Mouse (Mus musculus): ENCODE results near the gene Wwox. TPM values are rescaled to one million over a fixed set of nuclear protein-coding genes. Genes with fewer than 3 reads are reported as not detected.
A peak's percentile ranks its signal among the peaks of the same experiment; 100 is the strongest.

The Wwox gene
- polyA plus RNA-seq, 1 experiment from 2014 or later = 13.3 TPM

GRCm38 (mm10) chr8:115185431-115185964 is 746.0 kb downstream of the Wwox start:
- no peak overlapping the region for H3K27ac ChIP-seq (ENCODE audit: low read length)
- no peak overlapping the region for H3K4me3 ChIP-seq (ENCODE audit: low read depth, low read length)
- H3K9me3 ChIP-seq (replicated peaks; ENCODE audit: control insufficient read depth, low read length, poor library complexity, severe bottlenecking) = no peaks in the 10 kb centered on the region
- H3K27me3 ChIP-seq (ENCODE audit: control insufficient read depth, insufficient read depth, low read depth, low read length) = no peaks in the 10 kb centered on the region
- WGBS = 73% methylated on average over 6 of the region's 6 CpGs
- no peak overlapping the region for H3K9ac ChIP-seq (ENCODE audit: low read depth, low read length)
- no peak for ATAC-seq
- H3K4me1 ChIP-seq (ENCODE audit: control insufficient read depth, insufficient read depth, low read length) = 0 out of 2 replicates have a peak, but pooled peaks cover 2% of the 10 kb centered on the region
- H3K36me3 ChIP-seq (ENCODE audit: control insufficient read depth, insufficient read depth, low read length) = no peaks in the 10 kb centered on the region
- H3K4me2 ChIP-seq (ENCODE audit: low read length) = no peak overlapping the region

GRCm38 (mm10) chr8:115186121-115186811 is 746.8 kb downstream of the Wwox start:
- Histone ChIP-seq H3K4me2 (ENCODE audit: low read length) (no peak overlapping the region), H3K4me3 (ENCODE audit: low read depth, low read length) (no peak overlapping the region), H3K4me1 (ENCODE audit: control insufficient read depth, insufficient read depth, low read length) (0 out of 2 replicates have a peak, but pooled peaks cover 2% of the 10 kb centered on the region), H3K27ac (ENCODE audit: low read length) (no peak overlapping the region), H3K9ac (ENCODE audit: low read depth, low read length) (no peak overlapping the region), H3K36me3 (ENCODE audit: control insufficient read depth, insufficient read depth, low read length) (no peaks in the 10 kb centered on the region), H3K27me3 (ENCODE audit: control insufficient read depth, insufficient read depth, low read depth, low read length) (no peaks in the 10 kb centered on the region), H3K9me3 (replicated peaks; ENCODE audit: control insufficient read depth, low read length, poor library complexity, severe bottlenecking) (no peaks in the 10 kb centered on the region)
- WGBS = 76% methylated on average over 13 of the region's 13 CpGs
- ATAC-seq = no peak

- H3K9me3 ChIP-seq (replicated peaks; ENCODE audit: control insufficient read depth, low read length, poor library complexity, severe bottlenecking) = no peaks in the 10 kb centered on the region
- WGBS = 16% methylated on average over 2 of the region's 2 CpGs
- no peak overlapping the region for H3K4me2 ChIP-seq (ENCODE audit: low read length)
- no peak overlapping the region for H3K9ac ChIP-seq (ENCODE audit: low read depth, low read length)
- no peaks in the 10 kb centered on the region for H3K36me3 ChIP-seq (ENCODE audit: control insufficient read depth, insufficient read depth, low read length)
- H3K4me1 ChIP-seq (ENCODE audit: control insufficient read depth, insufficient read depth, low read length) = 0 out of 2 replicates have a peak, but pooled peaks cover 2% of the 10 kb centered on the region
- no peaks in the 10 kb centered on the region for H3K27me3 ChIP-seq (ENCODE audit: control insufficient read depth, insufficient read depth, low read depth, low read length)
- H3K27ac ChIP-seq (ENCODE audit: low read length) = no peak overlapping the region
- no peak for ATAC-seq
- H3K4me3 ChIP-seq (ENCODE audit: low read depth, low read length) = no peak overlapping the region
Observed at GRCm38 (mm10) chr8:115186882-115187281, 747.4 kb downstream of the Wwox start.

- no peaks in the 10 kb centered on the region for H3K27me3 ChIP-seq (ENCODE audit: control insufficient read depth, insufficient read depth, low read depth, low read length)
- no peak overlapping the region for H3K9ac ChIP-seq (ENCODE audit: low read depth, low read length)
- no peaks in the 10 kb centered on the region for H3K9me3 ChIP-seq (replicated peaks; ENCODE audit: control insufficient read depth, low read length, poor library complexity, severe bottlenecking)
- no peak overlapping the region for H3K4me3 ChIP-seq (ENCODE audit: low read depth, low read length)
- H3K36me3 ChIP-seq (ENCODE audit: control insufficient read depth, insufficient read depth, low read length) = no peaks in the 10 kb centered on the region
- WGBS = 89% methylated on average over 4 of the region's 4 CpGs
- H3K4me1 ChIP-seq (ENCODE audit: control insufficient read depth, insufficient read depth, low read length) = 0 out of 2 replicates have a peak, but pooled peaks cover 2% of the 10 kb centered on the region
- no peak overlapping the region for H3K27ac ChIP-seq (ENCODE audit: low read length)
- ATAC-seq = no peak
- no peak overlapping the region for H3K4me2 ChIP-seq (ENCODE audit: low read length)
Observed at GRCm38 (mm10) chr8:115188446-115188845, 749.0 kb downstream of the Wwox start.

- no peaks in the 10 kb centered on the region for H3K27me3 ChIP-seq (ENCODE audit: control insufficient read depth, insufficient read depth, low read depth, low read length)
- no peaks in the 10 kb centered on the region for H3K9me3 ChIP-seq (replicated peaks; ENCODE audit: control insufficient read depth, low read length, poor library complexity, severe bottlenecking)
- no peak for ATAC-seq
- no peak overlapping the region for H3K9ac ChIP-seq (ENCODE audit: low read depth, low read length)
- no peak overlapping the region for H3K27ac ChIP-seq (ENCODE audit: low read length)
- no peak overlapping the region for H3K4me3 ChIP-seq (ENCODE audit: low read depth, low read length)
- 0 out of 2 replicates have a peak, but pooled peaks cover 2% of the 10 kb centered on the region for H3K4me1 ChIP-seq (ENCODE audit: control insufficient read depth, insufficient read depth, low read length)
- WGBS = 84% methylated on average over 11 of the region's 11 CpGs
- H3K36me3 ChIP-seq (ENCODE audit: control insufficient read depth, insufficient read depth, low read length) = no peaks in the 10 kb centered on the region
- no peak overlapping the region for H3K4me2 ChIP-seq (ENCODE audit: low read length)
Observed at GRCm38 (mm10) chr8:115189836-115190235, 750.4 kb downstream of the Wwox start.

- Histone ChIP-seq H3K9me3 (replicated peaks; ENCODE audit: control insufficient read depth, low read length, poor library complexity, severe bottlenecking) (no peaks in the 10 kb centered on the region), H3K9ac (ENCODE audit: low read depth, low read length) (no peak overlapping the region), H3K36me3 (ENCODE audit: control insufficient read depth, insufficient read depth, low read length) (no peaks in the 10 kb centered on the region), H3K4me1 (ENCODE audit: control insufficient read depth, insufficient read depth, low read length) (no peaks in the 10 kb centered on the region), H3K27ac (ENCODE audit: low read length) (no peak overlapping the region), H3K27me3 (ENCODE audit: control insufficient read depth, insufficient read depth, low read depth, low read length) (no peaks in the 10 kb centered on the region), H3K4me3 (ENCODE audit: low read depth, low read length) (no peak overlapping the region), H3K4me2 (ENCODE audit: low read length) (no peak overlapping the region)
- 95% methylated on average over 2 of the region's 2 CpGs for WGBS
- ATAC-seq = no peak
Observed at GRCm38 (mm10) chr8:115193767-115194166, 754.3 kb downstream of the Wwox start.

- 90% methylated on average over 10 of the region's 10 CpGs for WGBS
- no peaks in the 10 kb centered on the region for H3K9me3 ChIP-seq (replicated peaks; ENCODE audit: control insufficient read depth, low read length, poor library complexity, severe bottlenecking)
- no peak for ATAC-seq
Observed at GRCm38 (mm10) chr8:115195334-115195733, 755.9 kb downstream of the Wwox start.

GRCm38 (mm10) chr8:115196859-115197258 is 757.4 kb downstream of the Wwox start:
- H3K9me3 ChIP-seq (replicated peaks; ENCODE audit: control insufficient read depth, low read length, poor library complexity, severe bottlenecking) = no peaks in the 10 kb centered on the region
- no peak overlapping the region for H3K9ac ChIP-seq (ENCODE audit: low read depth, low read length)
- no peak overlapping the region for H3K27ac ChIP-seq (ENCODE audit: low read length)
- no peaks in the 10 kb centered on the region for H3K36me3 ChIP-seq (ENCODE audit: control insufficient read depth, insufficient read depth, low read length)
- no peak overlapping the region for H3K4me3 ChIP-seq (ENCODE audit: low read depth, low read length)
- H3K4me1 ChIP-seq (ENCODE audit: control insufficient read depth, insufficient read depth, low read length) = peaks cover 9% of the 10 kb centered on the region; the same call in 1 of the 2 replicates
- no peak for ATAC-seq
- no peak overlapping the region for H3K4me2 ChIP-seq (ENCODE audit: low read length)
- H3K27me3 ChIP-seq (ENCODE audit: control insufficient read depth, insufficient read depth, low read depth, low read length) = peaks cover 3% of the 10 kb centered on the region
- 62% methylated on average over 2 of the region's 2 CpGs for WGBS

More at GRCm38 (mm10) chr8:115195334-115195733, 755.9 kb downstream of the Wwox start:
- Histone ChIP-seq H3K4me3 (ENCODE audit: low read depth, low read length) (no peak overlapping the region), H3K4me1 (ENCODE audit: control insufficient read depth, insufficient read depth, low read length) (peaks cover 9% of the 10 kb centered on the region; the same call in 1 of the 2 replicates), H3K4me2 (ENCODE audit: low read length) (no peak overlapping the region), H3K36me3 (ENCODE audit: control insufficient read depth, insufficient read depth, low read length) (no peaks in the 10 kb centered on the region), H3K27ac (ENCODE audit: low read length) (no peak overlapping the region), H3K27me3 (ENCODE audit: control insufficient read depth, insufficient read depth, low read depth, low read length) (peaks cover 3% of the 10 kb centered on the region), H3K9ac (ENCODE audit: low read depth, low read length) (no peak overlapping the region)

GRCm38 (mm10) chr8:115199204-115199603 is 759.7 kb downstream of the Wwox start:
- H3K27ac ChIP-seq (ENCODE audit: low read length) = no peak overlapping the region
- H3K4me3 ChIP-seq (ENCODE audit: low read depth, low read length) = no peak overlapping the region
- no peak overlapping the region for H3K9ac ChIP-seq (ENCODE audit: low read depth, low read length)
- peaks cover 9% of the 10 kb centered on the region; the same call in 1 of the 2 replicates for H3K4me1 ChIP-seq (ENCODE audit: control insufficient read depth, insufficient read depth, low read length)
- H3K4me2 ChIP-seq (ENCODE audit: low read length) = peak overlapping the region; percentile 6; the same call in 1 of the 2 replicates
- no peak for ATAC-seq
- WGBS = 14% methylated on average over 4 of the region's 4 CpGs
- H3K36me3 ChIP-seq (ENCODE audit: control insufficient read depth, insufficient read depth, low read length) = no peaks in the 10 kb centered on the region
- H3K9me3 ChIP-seq (replicated peaks; ENCODE audit: control insufficient read depth, low read length, poor library complexity, severe bottlenecking) = no peaks in the 10 kb centered on the region
- H3K27me3 ChIP-seq (ENCODE audit: control insufficient read depth, insufficient read depth, low read depth, low read length) = peaks cover 3% of the 10 kb centered on the region

Data from midbrain, embryonic 16.5 days (tissue).